Mouse (Mus musculus): ENCODE measurements around the gene Fnbp1.

GRCm38 (mm10) chr2:31023940-31024339, 117.9 kb downstream of the Fnbp1 start:
- TF ChIP-seq CTCF (IDR thresholded peaks at IDR 0.05; ENCODE audit: low read depth): no peak
- TF ChIP-seq EP300 (optimal IDR thresholded peaks at IDR 0.05): no peak
